Mouse (Mus musculus): ENCODE measurements around the gene Isg20. TPM values are rescaled to one million over a fixed set of nuclear protein-coding genes. Genes with fewer than 3 reads are reported as not detected.

The Isg20 gene
- total and polyA plus RNA-seq, 2 experiments from 2014 or later, result 0.57 to 1.2 TPM

DNA sequence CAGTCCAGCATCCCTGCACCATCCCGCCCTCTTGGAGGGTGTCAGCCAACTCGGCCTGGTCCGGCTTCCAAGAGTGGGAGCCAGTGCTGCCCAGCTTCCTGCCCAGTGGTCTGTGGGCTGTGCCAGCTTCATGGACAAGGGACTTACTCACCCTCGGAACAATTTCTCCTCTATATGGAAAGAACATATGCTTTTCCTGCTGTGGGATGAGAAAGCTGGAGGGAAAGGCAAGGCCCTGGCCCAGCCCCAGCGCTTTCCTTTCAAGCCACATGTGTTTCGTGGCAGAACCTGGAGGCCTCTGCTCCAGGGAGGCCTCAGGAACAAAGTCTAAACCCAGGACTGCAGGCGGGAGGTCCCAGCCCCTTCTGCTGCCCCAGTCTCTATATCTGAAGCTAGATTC is 12.5 kb downstream of the Isg20 start:
- no peak for TF ChIP-seq CTCF (IDR thresholded peaks at IDR 0.05)
- DNase-seq (ENCODE audit: low spot score), result no peak

DNA sequence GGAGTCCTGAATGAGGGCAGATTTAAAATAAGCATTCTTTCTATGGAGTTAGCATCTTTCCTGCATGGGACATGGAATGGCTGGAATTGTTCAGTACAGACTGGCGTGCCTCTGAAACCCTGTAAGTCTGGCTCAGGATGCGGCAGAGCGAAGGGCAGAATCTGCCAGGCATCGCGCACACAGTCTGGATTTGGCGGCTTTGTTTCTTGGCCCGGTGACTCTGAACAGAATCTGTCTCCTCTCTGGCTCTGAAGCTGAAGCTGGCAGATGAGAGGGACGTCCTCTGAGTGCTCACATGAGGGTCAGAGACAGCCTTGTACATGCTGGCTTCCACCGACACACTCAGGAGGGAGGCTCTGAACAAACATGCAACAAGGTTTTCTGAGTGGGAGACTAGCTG is 12.9 kb downstream of the Isg20 start:
- Histone ChIP-seq H3K4me2 (ENCODE audit: low read depth, low read length, poor library complexity, severe bottlenecking) (no peak overlapping the region), H3K36me3 (ENCODE audit: insufficient read depth, low read length) (no peaks in the 10 kb centered on the region), H3K9ac (replicated peaks; ENCODE audit: low read length, poor library complexity, severe bottlenecking) (no peak overlapping the region), H3K9me3 (ENCODE audit: low read length) (no peaks in the 10 kb centered on the region), H3K27ac (ENCODE audit: low read depth, low read length) (no peak overlapping the region), H3K4me3 (ENCODE audit: low read depth, low read length) (no peak overlapping the region), H3K4me1 (ENCODE audit: insufficient read depth, low read length) (no peaks in the 10 kb centered on the region), H3K27me3 (ENCODE audit: insufficient read depth, low read length) (no peaks in the 10 kb centered on the region)
- TF ChIP-seq CTCF (IDR thresholded peaks at IDR 0.05), result no peak
- DNase-seq (ENCODE audit: low spot score) (peak; percentile 57), ATAC-seq (ENCODE audit: low FRiP score) (no peak)
- WGBS, result 77% methylated on average over 9 of the region's 9 CpGs

More for the DNA sequence above, 12.5 kb downstream of the Isg20 start:
- Histone ChIP-seq H3K4me1 (ENCODE audit: insufficient read depth, low read length) (no peaks in the 10 kb centered on the region), H3K4me3 (ENCODE audit: low read depth, low read length) (no peak overlapping the region), H3K4me2 (ENCODE audit: low read depth, low read length, poor library complexity, severe bottlenecking) (no peak overlapping the region), H3K36me3 (ENCODE audit: insufficient read depth, low read length) (no peaks in the 10 kb centered on the region), H3K27me3 (ENCODE audit: insufficient read depth, low read length) (no peaks in the 10 kb centered on the region), H3K9ac (replicated peaks; ENCODE audit: low read length, poor library complexity, severe bottlenecking) (no peak overlapping the region), H3K27ac (ENCODE audit: low read depth, low read length) (no peak overlapping the region), H3K9me3 (ENCODE audit: low read length) (no peaks in the 10 kb centered on the region)
- no peak for ATAC-seq (ENCODE audit: low FRiP score)
- WGBS, result 80% methylated on average over 7 of the region's 7 CpGs

GRCm38 (mm10) chr7:78927266-78927665 is 14.0 kb downstream of the Isg20 start:
- H3K9ac ChIP-seq (replicated peaks; ENCODE audit: low read length, poor library complexity, severe bottlenecking), result no peak overlapping the region
- H3K27me3 ChIP-seq (ENCODE audit: insufficient read depth, low read length), result no peaks in the 10 kb centered on the region
- no peak for TF ChIP-seq CTCF (IDR thresholded peaks at IDR 0.05)
- DNase-seq (ENCODE audit: low spot score) (no peak), ATAC-seq (ENCODE audit: low FRiP score) (no peak)
- H3K4me3 ChIP-seq (ENCODE audit: low read depth, low read length), result no peak overlapping the region
- H3K27ac ChIP-seq (ENCODE audit: low read depth, low read length), result no peak overlapping the region
- H3K9me3 ChIP-seq (ENCODE audit: low read length), result no peaks in the 10 kb centered on the region
- H3K4me1 ChIP-seq (ENCODE audit: insufficient read depth, low read length), result no peaks in the 10 kb centered on the region
- 77% methylated on average over 3 of the region's 3 CpGs for WGBS
- H3K4me2 ChIP-seq (ENCODE audit: low read depth, low read length, poor library complexity, severe bottlenecking), result no peak overlapping the region
- no peaks in the 10 kb centered on the region for H3K36me3 ChIP-seq (ENCODE audit: insufficient read depth, low read length)

- H3K36me3 ChIP-seq (ENCODE audit: insufficient read depth, low read length), result no peaks in the 10 kb centered on the region
- ATAC-seq (ENCODE audit: low FRiP score) (no peak), DNase-seq (ENCODE audit: low spot score) (no peak)
- no peaks in the 10 kb centered on the region for H3K9me3 ChIP-seq (ENCODE audit: low read length)
- no peak for TF ChIP-seq CTCF (IDR thresholded peaks at IDR 0.05)
- WGBS, result 65% methylated on average over 19 of the region's 19 CpGs
- no peak overlapping the region for H3K9ac ChIP-seq (replicated peaks; ENCODE audit: low read length, poor library complexity, severe bottlenecking)
- no peaks in the 10 kb centered on the region for H3K27me3 ChIP-seq (ENCODE audit: insufficient read depth, low read length)
- H3K4me3 ChIP-seq (ENCODE audit: low read depth, low read length), result no peak overlapping the region
- H3K27ac ChIP-seq (ENCODE audit: low read depth, low read length), result no peak overlapping the region
- H3K4me2 ChIP-seq (ENCODE audit: low read depth, low read length, poor library complexity, severe bottlenecking), result no peak overlapping the region
- no peaks in the 10 kb centered on the region for H3K4me1 ChIP-seq (ENCODE audit: insufficient read depth, low read length)
Measured at GRCm38 (mm10) chr7:78938957-78939602, 25.9 kb downstream of the Isg20 start.

- no peak for TF ChIP-seq CTCF (IDR thresholded peaks at IDR 0.05)
- H3K4me1 ChIP-seq (ENCODE audit: insufficient read depth, low read length), result no peaks in the 10 kb centered on the region
- H3K36me3 ChIP-seq (ENCODE audit: insufficient read depth, low read length), result no peaks in the 10 kb centered on the region
- no peaks in the 10 kb centered on the region for H3K27me3 ChIP-seq (ENCODE audit: insufficient read depth, low read length)
- no peak overlapping the region for H3K4me2 ChIP-seq (ENCODE audit: low read depth, low read length, poor library complexity, severe bottlenecking)
- DNase-seq (ENCODE audit: low spot score) (no peak), ATAC-seq (ENCODE audit: low FRiP score) (no peak)
- H3K9me3 ChIP-seq (ENCODE audit: low read length), result no peaks in the 10 kb centered on the region
- H3K4me3 ChIP-seq (ENCODE audit: low read depth, low read length), result no peak overlapping the region
- WGBS, result 84% methylated on average over 3 of the region's 3 CpGs
- H3K27ac ChIP-seq (ENCODE audit: low read depth, low read length), result no peak overlapping the region
- no peak overlapping the region for H3K9ac ChIP-seq (replicated peaks; ENCODE audit: low read length, poor library complexity, severe bottlenecking)
Measured at GRCm38 (mm10) chr7:78940971-78941370, 27.7 kb downstream of the Isg20 start.

GRCm38 (mm10) chr7:78942544-78942943 is 29.3 kb downstream of the Isg20 start:
- WGBS, result 89% methylated on average over 2 of the region's 2 CpGs
- no peak for ATAC-seq (ENCODE audit: low FRiP score)

More at GRCm38 (mm10) chr7:78942544-78942943, 29.3 kb downstream of the Isg20 start:
- H3K27ac ChIP-seq (ENCODE audit: low read depth, low read length), result no peak overlapping the region
- H3K36me3 ChIP-seq (ENCODE audit: insufficient read depth, low read length), result no peaks in the 10 kb centered on the region
- H3K9me3 ChIP-seq (ENCODE audit: low read length), result no peaks in the 10 kb centered on the region
- no peak overlapping the region for H3K4me3 ChIP-seq (ENCODE audit: low read depth, low read length)
- no peak for TF ChIP-seq CTCF (IDR thresholded peaks at IDR 0.05)
- H3K4me2 ChIP-seq (ENCODE audit: low read depth, low read length, poor library complexity, severe bottlenecking), result no peak overlapping the region
- H3K9ac ChIP-seq (replicated peaks; ENCODE audit: low read length, poor library complexity, severe bottlenecking), result no peak overlapping the region
- no peaks in the 10 kb centered on the region for H3K27me3 ChIP-seq (ENCODE audit: insufficient read depth, low read length)
- no peaks in the 10 kb centered on the region for H3K4me1 ChIP-seq (ENCODE audit: insufficient read depth, low read length)
- no peak for DNase-seq (ENCODE audit: low spot score)
